Mouse (Mus musculus) spleen, adult 2 months (tissue): ENCODE data around the gene Fkbp6. TPM values are rescaled to one million over a fixed set of nuclear protein-coding genes. Genes with fewer than 3 reads are reported as not detected.
"Not testable (repeated sequence)": the region's sequence is repeated elsewhere in the genome, so short reads cannot be mapped to it uniquely, and the experiment has no call there.

Source experiments
- DNase-seq, 2 experiments: peaks; one replicate each; pipeline versions ENCODE4 v3.0.0 to v3.0.0-alpha.2; 2012 to 2021; ENCODE audit warnings: low spot score in 2 of 2, low read depth in 1 of 2
- H3K27ac ChIP-seq: fragments of 200-500 bp; 2 replicates; pipeline ENCODE4 v1.5.1; 2012; ENCODE audit warnings: low read length, inconsistent platforms; ENCODE audit not compliant: insufficient read depth
- H3K27me3 ChIP-seq: fragments of 200-500 bp; 2 replicates; pipeline ENCODE4 v1.6.1; 2012; ENCODE audit warnings: mild to moderate bottlenecking, moderate library complexity, low read length, inconsistent platforms; ENCODE audit not compliant: control insufficient read depth, insufficient read depth
- H3K36me3 ChIP-seq: fragments of 200-500 bp; 2 replicates; pipeline ENCODE4 v1.6.1; 2012; ENCODE audit warnings: mild to moderate bottlenecking, low read length, inconsistent platforms; ENCODE audit not compliant: control insufficient read depth, insufficient read depth
- H3K4me1 ChIP-seq: fragments of 200-500 bp; 2 replicates; pipeline ENCODE4 v1.6.1; 2011; ENCODE audit warnings: inconsistent platforms; ENCODE audit not compliant: control insufficient read depth, insufficient read depth, insufficient read length
- H3K4me3 ChIP-seq: fragments of 200-500 bp; 2 replicates; pipeline ENCODE4 v1.5.1; 2011; ENCODE audit warnings: mild to moderate bottlenecking, inconsistent platforms; ENCODE audit not compliant: insufficient read depth, insufficient read length; ENCODE audit errors: extremely low read depth
- CTCF ChIP-seq: fragments of 200-500 bp; IDR thresholded peaks from 2 replicates; pipeline ENCODE4 v1.5.1; 2011; ENCODE audit warnings: mild to moderate bottlenecking, inconsistent platforms; ENCODE audit not compliant: insufficient read depth, insufficient read length, insufficient replicate concordance; ENCODE audit errors: extremely low read depth
- POLR2A ChIP-seq: fragments of 200-500 bp; IDR thresholded peaks from 2 replicates; pipeline ENCODE4 v1.6.1; 2011; ENCODE audit warnings: low read depth, low read length, inconsistent platforms
- WGBS: fragments of 180-500 bp; shearing (Covaris S2); methylation state at CpG from one replicate; pipeline ENCODE4 v1.1.7; 2018; 5-methylcytosine and 5-hydroxymethylcytosine counted together
- polyA plus RNA-seq: library from polyadenylated mRNA; depleted of rRNA; stranded (reverse); fragments of >200 nt; gene quantifications from 2 replicates; pipeline ENCODE4 v1.2.3, GENCODE M21; 2012

Fkbp6 gene
- polyA plus RNA-seq, 1 experiment: not detected

DNA sequence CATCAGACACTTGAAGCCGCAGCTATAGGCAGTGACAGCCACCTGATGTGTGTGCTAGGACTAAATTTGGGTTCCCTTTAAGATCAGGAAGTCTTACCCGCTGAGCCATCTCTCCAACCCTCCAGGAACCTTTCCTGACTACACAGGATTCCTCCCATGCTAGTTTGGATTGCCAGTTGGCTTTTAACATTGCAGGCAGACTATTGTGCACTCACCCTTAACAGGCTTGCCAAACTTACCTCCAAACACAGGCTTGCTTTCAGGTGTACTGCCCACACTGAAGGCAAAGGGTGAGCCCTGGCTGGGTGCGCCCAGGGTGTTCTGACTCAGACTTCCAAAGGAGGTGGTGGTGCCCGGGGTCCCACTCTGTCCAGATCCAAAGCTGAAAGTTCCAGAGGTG, 30.8 kb upstream of the Fkbp6 start:
- H3K4me3 ChIP-seq: no peak overlapping the region
- H3K27ac ChIP-seq: no peak overlapping the region
- 95% methylated on average over 4 of the region's 4 CpGs for WGBS
- H3K36me3 ChIP-seq: peaks cover 67% of the 10 kb centered on the region
- TF ChIP-seq POLR2A: no peak
- no peak for TF ChIP-seq CTCF
- no peaks in the 10 kb centered on the region for H3K27me3 ChIP-seq
- H3K4me1 ChIP-seq: no peaks in the 10 kb centered on the region
- DNase-seq: no peak

- TF ChIP-seq CTCF: no peak
- no peak for TF ChIP-seq POLR2A
- Histone ChIP-seq H3K4me3 (no peak overlapping the region), H3K27ac (no peak overlapping the region), H3K36me3 (peaks cover 48% of the 10 kb centered on the region), H3K27me3 (no peaks in the 10 kb centered on the region), H3K4me1 (no peaks in the 10 kb centered on the region)
- DNase-seq: no peak
- whole genome bisulfite sequencing: 94% methylated on average over 2 of the region's 2 CpGs
These were observed 26.5 kb upstream of the Fkbp6 start for GRCm38 (mm10) chr5:135376341-135376740.

GRCm38 (mm10) chr5:135375167-135375566, 25.3 kb upstream of the Fkbp6 start:
- DNase-seq: no peak
- WGBS: 74% methylated on average over 8 of the region's 8 CpGs
- Histone ChIP-seq H3K4me1 (peaks cover 5% of the 10 kb centered on the region; the same call in 1 of the 2 replicates), H3K36me3 (peaks cover 41% of the 10 kb centered on the region), H3K4me3 (no peak overlapping the region), H3K27ac (no peak overlapping the region), H3K27me3 (no peaks in the 10 kb centered on the region)
- no peak for TF ChIP-seq CTCF
- no peak for TF ChIP-seq POLR2A

- H3K36me3 ChIP-seq: peaks cover 36% of the 10 kb centered on the region
- H3K27ac ChIP-seq: no peak overlapping the region
- no peaks in the 10 kb centered on the region for H3K27me3 ChIP-seq
- H3K4me1 ChIP-seq: peaks cover 5% of the 10 kb centered on the region; the same call in 1 of the 2 replicates
- no peak for TF ChIP-seq POLR2A
- no peak for TF ChIP-seq CTCF
- no peak for DNase-seq
- WGBS: 96% methylated on average over 5 of the region's 5 CpGs
- no peak overlapping the region for H3K4me3 ChIP-seq
These were observed 23.8 kb upstream of the Fkbp6 start for GRCm38 (mm10) chr5:135373601-135374000.

GRCm38 (mm10) chr5:135371195-135371594, 21.4 kb upstream of the Fkbp6 start:
- Histone ChIP-seq H3K27me3 (no peaks in the 10 kb centered on the region), H3K4me3 (no peak overlapping the region), H3K27ac (no peak overlapping the region), H3K4me1 (peaks cover 5% of the 10 kb centered on the region; the same call in 1 of the 2 replicates), H3K36me3 (peaks cover 20% of the 10 kb centered on the region)
- DNase-seq: no peak
- TF ChIP-seq POLR2A (no peak), CTCF (no peak)
- 94% methylated on average over 13 of the region's 13 CpGs for WGBS

DNA sequence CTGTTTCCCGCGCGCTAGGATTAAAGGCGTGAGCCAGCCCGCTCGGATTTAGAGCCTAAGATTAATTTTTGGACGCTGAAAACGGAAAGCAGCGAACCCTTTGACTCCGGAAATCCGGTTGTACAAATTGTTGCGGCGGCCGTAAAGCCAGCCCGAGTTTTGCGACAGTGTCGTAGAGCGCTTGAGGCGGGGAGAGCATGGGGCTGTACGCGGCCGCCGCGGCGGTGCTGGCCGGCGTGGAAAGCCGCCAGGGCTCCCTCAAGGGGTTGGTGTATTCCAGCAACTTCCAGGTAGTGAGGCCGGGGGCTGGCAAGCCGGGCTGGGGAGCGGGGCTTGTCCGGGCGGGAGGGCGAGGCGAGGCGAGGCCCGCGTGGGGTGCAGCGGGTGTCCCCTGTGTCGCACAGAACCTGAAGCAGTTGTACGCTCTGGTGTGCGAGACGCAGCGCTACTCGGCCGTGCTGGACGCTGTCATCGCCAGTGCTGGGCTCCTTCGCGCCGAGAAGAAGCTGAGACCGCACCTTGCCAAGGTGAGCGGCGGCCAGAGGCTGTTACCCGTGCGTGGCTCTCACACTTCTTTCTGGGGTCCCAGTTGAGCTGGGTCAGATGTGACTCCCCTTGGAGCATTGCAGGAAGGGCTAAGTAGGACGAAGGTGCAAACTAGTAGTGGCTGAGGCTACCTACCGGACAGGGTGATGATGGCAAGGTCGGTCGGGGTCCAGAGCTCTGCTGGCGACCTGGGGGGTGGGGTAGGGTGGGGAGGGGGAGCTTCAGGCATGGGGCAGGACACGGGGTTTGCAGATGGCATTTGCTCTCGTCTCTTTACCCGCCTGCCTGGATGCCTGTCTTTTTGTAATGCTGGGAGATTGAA, 20.2 kb upstream of the Fkbp6 start, which contains the start of gene Nsun5:
Gene Nsun5 (plus strand): TSS at position 167 of the 868 bp plus-strand sequence.
- Histone ChIP-seq H3K36me3 (peaks cover 11% of the 10 kb centered on the region), H3K27me3 (no peaks in the 10 kb centered on the region), H3K27ac (peak within 1 kb of the TSS; percentile 92), H3K4me3 (peak within 1 kb of the TSS; percentile 75), H3K4me1 (peaks cover 5% of the 10 kb centered on the region; the same call in 1 of the 2 replicates)
- under 1% methylated on average over 64 of the region's 64 CpGs for WGBS
- TF ChIP-seq CTCF (no peak), POLR2A (peak; percentile 26; the same call in 1 of the 2 replicates)
- DNase-seq: peak; percentile 88 to 94

GRCm38 (mm10) chr5:135369196-135369595, 19.4 kb upstream of the Fkbp6 start:
- H3K36me3 ChIP-seq, H3K4me1 ChIP-seq, H3K27ac ChIP-seq, H3K27me3 ChIP-seq, DNase-seq: not testable (repeated sequence)
- WGBS: 60% methylated on average over 9 of the region's 9 CpGs
- H3K4me3 ChIP-seq: peak overlapping the region; percentile 19; the same call in 1 of the 2 replicates
